Mouse (Mus musculus): ENCODE data around the gene Plcb2. TPM values are rescaled to one million over a fixed set of nuclear protein-coding genes. Genes with fewer than 3 reads are reported as not detected.

Gene Plcb2
- polyA plus RNA-seq, 1 experiment, result 1.6 TPM

GRCm38 (mm10) chr2:118716677-118717076, 11.6 kb downstream of the Plcb2 start:
- no peak for DNase-seq (ENCODE audit: low read depth)

- DNase-seq (ENCODE audit: low read depth), result no peak
Observed at GRCm38 (mm10) chr2:118714230-118714629, 14.0 kb downstream of the Plcb2 start.

- DNase-seq (ENCODE audit: low read depth), result no peak
Observed at GRCm38 (mm10) chr2:118713631-118714030, 14.6 kb downstream of the Plcb2 start.

GRCm38 (mm10) chr2:118711038-118711494, 17.2 kb downstream of the Plcb2 start:
- DNase-seq (ENCODE audit: low read depth), result no peak

GRCm38 (mm10) chr2:118709655-118710221, 18.5 kb downstream of the Plcb2 start:
- no peak for DNase-seq (ENCODE audit: low read depth)

GRCm38 (mm10) chr2:118708472-118708871, 19.8 kb downstream of the Plcb2 start:
- DNase-seq (ENCODE audit: low read depth), result no peak

GRCm38 (mm10) chr2:118706436-118706835, 21.8 kb downstream of the Plcb2 start:
- no peak for DNase-seq (ENCODE audit: low read depth)

GRCm38 (mm10) chr2:118703913-118704730, 24.1 kb downstream of the Plcb2 start, which contains the start of gene Ankrd63:
Gene Ankrd63, minus strand, starts transcription at chr2:118703963.
- no peak for DNase-seq (ENCODE audit: low read depth)

GRCm38 (mm10) chr2:118702883-118703761, 25.1 kb downstream of the Plcb2 start:
- DNase-seq (ENCODE audit: low read depth), result no peak

GRCm38 (mm10) chr2:118701971-118702882, 26.0 kb downstream of the Plcb2 start:
- no peak for DNase-seq (ENCODE audit: low read depth)

- no peak for DNase-seq (ENCODE audit: low read depth)
Observed at GRCm38 (mm10) chr2:118701161-118701560, 27.1 kb downstream of the Plcb2 start.

- DNase-seq (ENCODE audit: low read depth), result no peak
Observed at GRCm38 (mm10) chr2:118700179-118701062, 27.8 kb downstream of the Plcb2 start.

GRCm38 (mm10) chr2:118697955-118698354, 30.3 kb downstream of the Plcb2 start:
- DNase-seq (ENCODE audit: low read depth), result no peak

GRCm38 (mm10) chr2:118697311-118697877, 30.8 kb downstream of the Plcb2 start:
- no peak for DNase-seq (ENCODE audit: low read depth)

- DNase-seq (ENCODE audit: low read depth), result no peak
Observed at GRCm38 (mm10) chr2:118696451-118697308, 31.6 kb downstream of the Plcb2 start.

- DNase-seq (ENCODE audit: low read depth), result no peak
Observed at GRCm38 (mm10) chr2:118695677-118696232, 32.5 kb downstream of the Plcb2 start.

- no peak for DNase-seq (ENCODE audit: low read depth)
Observed at GRCm38 (mm10) chr2:118693370-118693966, 34.8 kb downstream of the Plcb2 start.

- no peak for DNase-seq (ENCODE audit: low read depth)
Observed at GRCm38 (mm10) chr2:118689875-118690274, 38.4 kb downstream of the Plcb2 start.
